Mouse (Mus musculus) small intestine, adult 2 months (tissue): ENCODE data around the gene Hsd3b7.

Source experiments
- CTCF ChIP-seq: fragments of 200-500 bp; IDR thresholded peaks from 2 replicates; pipeline ENCODE4 v1.5.1; 2012; ENCODE audit warnings: low read depth, mild to moderate bottlenecking, control low read depth, inconsistent platforms, low read length, moderate library complexity, mixed read lengths; ENCODE audit not compliant: insufficient replicate concordance, insufficient read length; ENCODE audit errors: extremely low read depth
- POLR2A ChIP-seq: fragments of 200-500 bp; IDR thresholded peaks from 2 replicates; pipeline ENCODE4 v1.6.1; 2012; ENCODE audit warnings: low read depth, mild to moderate bottlenecking, control low read depth, inconsistent platforms, low read length, moderate library complexity

DNA sequence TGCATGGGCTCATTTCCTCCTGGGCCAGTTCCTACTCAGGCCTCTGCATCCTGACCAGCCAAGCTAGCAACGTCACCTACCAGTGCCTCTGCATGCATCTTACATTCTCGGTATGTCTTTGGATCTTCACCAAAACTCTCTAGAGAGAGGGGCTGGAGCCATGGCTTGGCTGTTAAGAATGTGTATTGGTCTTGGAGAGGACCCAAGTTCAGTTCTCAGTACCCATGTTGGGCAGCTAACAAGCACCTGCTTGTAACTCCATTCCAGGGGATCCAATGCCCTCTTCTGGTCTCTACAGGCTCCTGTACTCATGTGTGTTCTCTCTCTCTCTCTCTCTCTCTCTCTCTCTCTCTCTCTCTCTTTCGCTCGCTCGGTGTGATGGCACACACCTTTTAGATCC is 17.4 kb downstream of the Hsd3b7 start:
- TF ChIP-seq CTCF (no peak), POLR2A (no peak)
